Mouse (Mus musculus): ENCODE data around the gene Scd2. TPM values are rescaled to one million over a fixed set of nuclear protein-coding genes. Genes with fewer than 3 reads are reported as not detected.
A peak's percentile ranks its signal among the peaks of the same experiment; 100 is the strongest.

Scd2 gene
- polyA plus RNA-seq, 1 experiment from 2014 or later, result 178 TPM

GRCm38 (mm10) chr19:44301176-44301575 is 7.7 kb downstream of the Scd2 start:
- Histone ChIP-seq H3K4me1 (ENCODE audit: insufficient read depth, low read length) (peaks cover 63% of the 10 kb centered on the region), H3K27me3 (ENCODE audit: insufficient read depth, low read length) (no peaks in the 10 kb centered on the region), H3K9ac (replicated peaks; ENCODE audit: low read length) (no peak overlapping the region), H3K9me3 (ENCODE audit: low read length) (no peaks in the 10 kb centered on the region), H3K4me2 (replicated peaks; ENCODE audit: low read depth, low read length) (no peak overlapping the region), H3K4me3 (ENCODE audit: low read length) (no peak overlapping the region), H3K36me3 (ENCODE audit: insufficient read depth, low read length) (peaks cover 85% of the 10 kb centered on the region), H3K27ac (ENCODE audit: low read length) (no peak overlapping the region)
- ATAC-seq (ENCODE audit: low FRiP score, low TSS enrichment), result 0 out of 2 replicates have a peak, but pooled peaks have one; percentile 33
- 67% methylated on average over 16 of the region's 16 CpGs for WGBS

GRCm38 (mm10) chr19:44301671-44302305 is 8.3 kb downstream of the Scd2 start:
- no peak overlapping the region for H3K27ac ChIP-seq (ENCODE audit: low read length)
- ATAC-seq (ENCODE audit: low FRiP score, low TSS enrichment), result no peak
- H3K4me1 ChIP-seq (ENCODE audit: insufficient read depth, low read length), result peaks cover 56% of the 10 kb centered on the region
- H3K4me2 ChIP-seq (replicated peaks; ENCODE audit: low read depth, low read length), result no peak overlapping the region
- no peaks in the 10 kb centered on the region for H3K9me3 ChIP-seq (ENCODE audit: low read length)
- H3K9ac ChIP-seq (replicated peaks; ENCODE audit: low read length), result no peak overlapping the region
- no peak overlapping the region for H3K4me3 ChIP-seq (ENCODE audit: low read length)
- 62% methylated on average over 9 of the region's 9 CpGs for WGBS
- no peaks in the 10 kb centered on the region for H3K27me3 ChIP-seq (ENCODE audit: insufficient read depth, low read length)
- H3K36me3 ChIP-seq (ENCODE audit: insufficient read depth, low read length), result peaks cover 87% of the 10 kb centered on the region

- no peak for ATAC-seq (ENCODE audit: low FRiP score, low TSS enrichment)
- H3K27ac ChIP-seq (ENCODE audit: low read length), result no peak overlapping the region
- H3K9me3 ChIP-seq (ENCODE audit: low read length), result no peaks in the 10 kb centered on the region
- WGBS, result 78% methylated on average over 11 of the region's 11 CpGs
- no peak overlapping the region for H3K4me2 ChIP-seq (replicated peaks; ENCODE audit: low read depth, low read length)
- H3K4me1 ChIP-seq (ENCODE audit: insufficient read depth, low read length), result peaks cover 45% of the 10 kb centered on the region
- H3K27me3 ChIP-seq (ENCODE audit: insufficient read depth, low read length), result no peaks in the 10 kb centered on the region
- H3K4me3 ChIP-seq (ENCODE audit: low read length), result no peak overlapping the region
- H3K36me3 ChIP-seq (ENCODE audit: insufficient read depth, low read length), result peaks cover 92% of the 10 kb centered on the region
- H3K9ac ChIP-seq (replicated peaks; ENCODE audit: low read length), result no peak overlapping the region
These were observed 9.4 kb downstream of the Scd2 start for GRCm38 (mm10) chr19:44302901-44303300.

GRCm38 (mm10) chr19:44303502-44303901 is 10.0 kb downstream of the Scd2 start:
- no peak for ATAC-seq (ENCODE audit: low FRiP score, low TSS enrichment)
- no peak overlapping the region for H3K27ac ChIP-seq (ENCODE audit: low read length)
- H3K4me2 ChIP-seq (replicated peaks; ENCODE audit: low read depth, low read length), result no peak overlapping the region
- no peaks in the 10 kb centered on the region for H3K27me3 ChIP-seq (ENCODE audit: insufficient read depth, low read length)
- H3K9me3 ChIP-seq (ENCODE audit: low read length), result no peaks in the 10 kb centered on the region
- WGBS, result 53% methylated on average over 8 of the region's 8 CpGs
- H3K4me1 ChIP-seq (ENCODE audit: insufficient read depth, low read length), result peaks cover 39% of the 10 kb centered on the region
- H3K36me3 ChIP-seq (ENCODE audit: insufficient read depth, low read length), result peaks cover 90% of the 10 kb centered on the region
- H3K9ac ChIP-seq (replicated peaks; ENCODE audit: low read length), result no peak overlapping the region
- no peak overlapping the region for H3K4me3 ChIP-seq (ENCODE audit: low read length)

DNA sequence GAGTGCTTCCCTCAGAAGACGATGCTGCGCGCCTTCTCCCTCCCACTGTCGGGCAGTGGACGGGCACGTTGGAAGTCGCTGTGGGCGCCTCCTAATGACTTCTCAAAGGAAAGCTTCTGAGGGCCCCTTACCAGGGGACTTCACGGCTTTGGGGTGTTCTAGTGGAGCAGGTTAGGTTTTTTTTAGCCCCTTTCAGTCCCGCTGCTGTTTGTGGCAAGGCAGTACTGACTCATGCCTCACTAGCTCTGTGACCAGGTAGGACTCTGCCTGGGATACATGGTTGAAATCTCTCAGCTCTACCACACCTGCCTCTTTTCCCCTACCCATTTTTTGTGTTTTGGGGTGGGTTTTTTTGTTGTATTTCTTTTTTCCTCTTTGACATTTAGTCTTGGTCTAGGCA is 10.9 kb downstream of the Scd2 start:
- no peaks in the 10 kb centered on the region for H3K27me3 ChIP-seq (ENCODE audit: insufficient read depth, low read length)
- no peak overlapping the region for H3K9ac ChIP-seq (replicated peaks; ENCODE audit: low read length)
- ATAC-seq (ENCODE audit: low FRiP score, low TSS enrichment), result no peak
- H3K9me3 ChIP-seq (ENCODE audit: low read length), result no peaks in the 10 kb centered on the region
- peaks cover 87% of the 10 kb centered on the region for H3K36me3 ChIP-seq (ENCODE audit: insufficient read depth, low read length)
- H3K4me3 ChIP-seq (ENCODE audit: low read length), result no peak overlapping the region
- peaks cover 30% of the 10 kb centered on the region for H3K4me1 ChIP-seq (ENCODE audit: insufficient read depth, low read length)
- no peak overlapping the region for H3K4me2 ChIP-seq (replicated peaks; ENCODE audit: low read depth, low read length)
- no peak overlapping the region for H3K27ac ChIP-seq (ENCODE audit: low read length)
- WGBS, result 84% methylated on average over 10 of the region's 10 CpGs

- no peaks in the 10 kb centered on the region for H3K27me3 ChIP-seq (ENCODE audit: insufficient read depth, low read length)
- no peak overlapping the region for H3K4me2 ChIP-seq (replicated peaks; ENCODE audit: low read depth, low read length)
- no peak overlapping the region for H3K27ac ChIP-seq (ENCODE audit: low read length)
- H3K9ac ChIP-seq (replicated peaks; ENCODE audit: low read length), result no peak overlapping the region; the same call in 1 of the 2 replicates
- H3K4me3 ChIP-seq (ENCODE audit: low read length), result no peak overlapping the region
- ATAC-seq (ENCODE audit: low FRiP score, low TSS enrichment), result no peak
- no peaks in the 10 kb centered on the region for H3K9me3 ChIP-seq (ENCODE audit: low read length)
- H3K36me3 ChIP-seq (ENCODE audit: insufficient read depth, low read length), result peaks cover 84% of the 10 kb centered on the region
- H3K4me1 ChIP-seq (ENCODE audit: insufficient read depth, low read length), result peaks cover 28% of the 10 kb centered on the region
- WGBS, result 92% methylated on average over 16 of the region's 16 CpGs
These were observed 11.5 kb downstream of the Scd2 start for GRCm38 (mm10) chr19:44304851-44305510.

- ATAC-seq (ENCODE audit: low FRiP score, low TSS enrichment), result no peak
- Histone ChIP-seq H3K27ac (ENCODE audit: low read length) (no peak overlapping the region), H3K4me3 (ENCODE audit: low read length) (no peak overlapping the region), H3K4me1 (ENCODE audit: insufficient read depth, low read length) (peaks cover 27% of the 10 kb centered on the region), H3K9me3 (ENCODE audit: low read length) (no peaks in the 10 kb centered on the region), H3K27me3 (ENCODE audit: insufficient read depth, low read length) (no peaks in the 10 kb centered on the region), H3K36me3 (ENCODE audit: insufficient read depth, low read length) (peaks cover 77% of the 10 kb centered on the region), H3K4me2 (replicated peaks; ENCODE audit: low read depth, low read length) (no peak overlapping the region), H3K9ac (replicated peaks; ENCODE audit: low read length) (no peak overlapping the region)
- WGBS, result 87% methylated on average over 15 of the region's 15 CpGs
These were observed 12.2 kb downstream of the Scd2 start for GRCm38 (mm10) chr19:44305701-44306100.

DNA sequence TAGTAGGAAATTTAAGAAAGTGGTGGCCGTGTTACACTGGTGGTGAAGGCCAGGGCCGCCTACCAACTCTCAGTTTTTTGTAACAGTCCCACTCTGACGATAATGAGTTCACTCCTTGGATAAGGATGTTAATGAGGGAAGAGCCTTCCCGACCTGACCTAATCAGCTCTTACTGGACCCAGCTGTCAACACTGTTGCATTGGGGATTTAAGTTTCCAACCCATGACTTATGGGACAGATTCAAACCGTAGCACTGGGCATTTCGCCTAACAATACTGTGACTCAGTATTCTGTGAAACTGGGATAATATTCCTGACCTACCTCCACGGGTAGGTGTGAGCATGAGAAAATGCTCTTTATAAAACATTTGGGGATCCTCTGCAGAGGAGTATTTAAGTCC is 12.7 kb downstream of the Scd2 start:
- H3K9ac ChIP-seq (replicated peaks; ENCODE audit: low read length), result no peak overlapping the region
- H3K4me2 ChIP-seq (replicated peaks; ENCODE audit: low read depth, low read length), result no peak overlapping the region
- ATAC-seq (ENCODE audit: low FRiP score, low TSS enrichment), result no peak
- no peak overlapping the region for H3K4me3 ChIP-seq (ENCODE audit: low read length)
- H3K27ac ChIP-seq (ENCODE audit: low read length), result no peak overlapping the region
- no peaks in the 10 kb centered on the region for H3K9me3 ChIP-seq (ENCODE audit: low read length)
- peaks cover 72% of the 10 kb centered on the region for H3K36me3 ChIP-seq (ENCODE audit: insufficient read depth, low read length)
- WGBS, result 68% methylated on average over 7 of the region's 7 CpGs
- H3K4me1 ChIP-seq (ENCODE audit: insufficient read depth, low read length), result peaks cover 27% of the 10 kb centered on the region
- no peaks in the 10 kb centered on the region for H3K27me3 ChIP-seq (ENCODE audit: insufficient read depth, low read length)

DNA sequence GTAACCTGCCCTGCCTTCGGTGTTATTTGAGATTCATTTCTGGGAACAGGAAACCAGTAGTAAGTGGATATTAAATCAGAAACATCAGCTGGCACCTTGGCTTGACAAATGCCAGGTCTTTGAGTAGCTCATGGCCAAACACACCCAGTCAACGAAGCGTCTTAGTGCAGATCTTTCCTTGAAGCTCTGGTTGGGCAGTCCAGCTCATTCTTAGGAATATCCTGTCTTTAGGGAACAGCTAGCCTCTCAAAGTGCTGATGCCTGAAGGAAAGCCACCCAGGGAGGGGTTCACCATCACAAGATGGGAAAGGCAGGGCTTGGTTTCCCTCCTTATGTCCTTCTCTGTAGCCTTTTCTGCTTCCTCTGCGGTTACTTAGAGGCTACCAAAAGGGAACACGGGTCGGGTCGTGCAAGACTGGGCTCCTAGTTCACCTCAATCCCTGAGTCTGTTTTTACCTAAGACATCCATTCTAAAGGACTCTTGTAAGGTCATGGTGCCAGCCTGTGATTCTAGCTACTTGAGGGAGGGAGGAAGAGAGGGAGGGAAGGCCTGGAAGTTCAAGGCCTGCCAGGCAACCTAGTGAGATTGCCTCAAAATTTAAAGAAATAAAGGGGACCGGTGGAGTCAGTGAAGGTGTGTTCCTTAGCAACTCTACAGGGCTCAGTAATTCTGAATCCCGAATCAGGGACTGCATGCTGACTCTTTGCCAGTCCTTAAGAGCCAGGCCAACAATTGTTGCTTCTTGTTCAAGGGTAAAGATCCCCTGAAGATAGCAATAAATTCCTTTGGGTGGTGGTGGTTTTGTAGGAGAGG is 13.8 kb downstream of the Scd2 start:
- peaks cover 63% of the 10 kb centered on the region for H3K36me3 ChIP-seq (ENCODE audit: insufficient read depth, low read length)
- 79% methylated on average over 9 of the region's 9 CpGs for WGBS

More for the DNA sequence above, 13.8 kb downstream of the Scd2 start:
- Histone ChIP-seq H3K27ac (ENCODE audit: low read length) (no peak overlapping the region; the same call in 1 of the 2 replicates), H3K27me3 (ENCODE audit: insufficient read depth, low read length) (no peaks in the 10 kb centered on the region), H3K4me1 (ENCODE audit: insufficient read depth, low read length) (peaks cover 30% of the 10 kb centered on the region), H3K4me3 (ENCODE audit: low read length) (no peak overlapping the region), H3K9ac (replicated peaks; ENCODE audit: low read length) (no peak overlapping the region), H3K9me3 (ENCODE audit: low read length) (no peaks in the 10 kb centered on the region), H3K4me2 (replicated peaks; ENCODE audit: low read depth, low read length) (no peak overlapping the region)
- ATAC-seq (ENCODE audit: low FRiP score, low TSS enrichment), result no peak
